Mouse (Mus musculus): ENCODE results near the gene Rcsd1. TPM values are rescaled to one million over a fixed set of nuclear protein-coding genes. Genes with fewer than 3 reads are reported as not detected.
A peak's percentile ranks its signal among the peaks of the same experiment; 100 is the strongest.

Rcsd1 gene
- total and polyA plus RNA-seq, 3 experiments, result 22.7 to 81.1 (median 35.7) TPM

DNA sequence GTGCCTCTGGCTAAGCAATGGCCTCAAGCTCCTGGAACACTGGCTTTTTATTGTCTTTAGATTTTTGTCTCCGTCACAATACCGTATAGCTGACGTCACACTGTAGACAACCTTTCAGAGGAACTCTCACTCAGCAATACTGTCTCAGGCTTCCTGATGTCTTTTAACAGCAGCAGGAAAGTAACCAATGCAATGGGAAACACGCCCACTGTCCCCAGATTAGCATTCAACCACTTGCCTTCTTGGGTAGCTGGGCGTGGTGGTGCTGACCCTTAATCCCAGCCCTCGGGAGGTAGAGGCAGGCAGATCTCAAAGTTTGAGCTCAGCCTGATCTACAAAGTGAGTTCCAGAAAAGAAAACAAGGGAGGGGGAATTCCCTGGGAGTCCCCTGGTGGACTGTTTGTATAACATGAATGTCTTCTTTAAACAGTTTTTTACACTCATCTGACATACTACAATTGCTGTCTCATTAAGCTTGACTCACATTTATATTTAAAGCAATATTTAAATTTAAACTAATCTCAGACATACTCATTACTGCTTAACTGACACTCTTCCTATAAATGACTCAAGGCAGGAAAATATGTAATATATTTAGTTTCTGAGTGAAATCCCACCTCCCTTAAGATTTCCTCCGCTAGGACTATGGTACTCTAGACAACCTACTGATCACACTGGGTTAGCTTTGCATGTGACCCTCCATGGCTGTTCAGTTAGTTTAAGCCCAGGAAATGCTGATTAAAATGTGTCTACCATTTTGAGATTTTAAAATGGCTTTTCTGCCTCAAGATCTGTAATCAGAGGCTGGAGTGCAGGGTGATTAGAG lies 99.8 kb downstream of the Rcsd1 start:
- Histone ChIP-seq H3K4me1 (ENCODE audit: control insufficient read depth in 1 of 2, insufficient read depth in 2 of 2) (peaks cover 6 to 47% of the 10 kb centered on the region in 2 experiments), H3K4me3 (replicated peaks in 1 of 3; ENCODE audit: low read depth in 2 of 3, low read length in 2 of 3, poor library complexity in 1 of 3) (peak overlapping the region in 1 of 3 experiments; percentile 6), H3K9me3 (replicated peaks; ENCODE audit: low read length) (no peaks in the 10 kb centered on the region), H3K27me3 (replicated peaks) (no peaks in the 10 kb centered on the region), H3K9ac (ENCODE audit: insufficient read depth, low read depth) (no peak overlapping the region), H3K27ac (ENCODE audit: insufficient read depth, low read depth) (no peak overlapping the region), H3K79me2 (replicated peaks; ENCODE audit: control insufficient read depth, extremely low read depth, insufficient read depth, poor library complexity, severe bottlenecking) (no peaks in the 10 kb centered on the region), H3K36me3 (replicated peaks in 1 of 2; ENCODE audit: control insufficient read depth in 1 of 2, insufficient read depth in 1 of 2, low read length in 1 of 2) (peaks cover 0 to 10% of the 10 kb centered on the region in 2 experiments), H3K4me2 (ENCODE audit: insufficient read depth, low read depth, poor library complexity, severe bottlenecking) (peak overlapping the region; percentile 40; the same call in 1 of the 2 replicates)
- dilution Hi-C loops (cut with MboI; ENCODE audit: extremely low pct_ligation_motif_present, extremely low pct_unique_long_range_greater_than_20kb, low sequenced_read_pairs) (no loop called here), in situ Hi-C loops (cut with MboI; ENCODE audit: low pct_ligation_motif_present, low pct_unique_long_range_greater_than_20kb, low sequenced_read_pairs) (no loop called here)
- TF ChIP-seq UBTF (IDR thresholded peaks at IDR 0.05; ENCODE audit: low read depth, low read length), result no peak
- TF ChIP-seq CTCF (conservative IDR thresholded peaks at IDR 0.05 in 1 of 2, IDR thresholded peaks at IDR 0.05 in 1 of 2; ENCODE audit: low read depth in 2 of 2, low read length in 2 of 2), result 0 out of 4 replicates have a peak, but pooled peaks of 1 of the 2 experiments have one; percentile 9
- no peak for TF ChIP-seq CHD1 (IDR thresholded peaks at IDR 0.05; ENCODE audit: low read depth, low read length)
- peak; percentile 35; the same call in 1 of the 2 replicates for TF ChIP-seq ELF1 (IDR thresholded peaks at IDR 0.05; ENCODE audit: low read depth, low read length)
- 0 out of 2 replicates have a peak, but pooled peaks have one; percentile 2 for TF ChIP-seq IRF4 (IDR thresholded peaks at IDR 0.05; ENCODE audit: low read depth, low read length)
- TF ChIP-seq KAT2A (IDR thresholded peaks at IDR 0.05; ENCODE audit: insufficient replicate concordance, low read length), result no peak
- DNase-seq (ENCODE audit: extremely low read depth), result peak; percentile 73

DNA sequence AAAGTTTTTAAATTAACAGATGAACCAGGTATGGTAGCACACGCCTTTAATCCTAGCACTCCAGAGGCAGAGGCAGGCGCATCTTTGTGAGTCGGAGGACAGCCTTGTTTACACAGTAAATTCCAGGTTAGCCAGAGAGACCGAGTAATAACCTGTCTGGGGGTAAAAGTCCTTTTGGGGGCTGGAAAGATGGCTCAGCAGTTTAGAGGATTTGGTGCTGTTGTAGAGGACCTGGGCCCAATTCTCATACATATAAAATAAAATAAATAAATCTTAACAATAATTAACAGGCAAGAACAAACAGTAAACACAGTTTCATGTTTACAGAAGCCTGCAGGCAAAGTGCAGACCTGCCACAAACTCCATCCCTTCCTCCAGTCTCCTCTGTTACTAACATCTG lies 100.7 kb downstream of the Rcsd1 start:
- H3K4me1 ChIP-seq (ENCODE audit: control insufficient read depth in 1 of 2, insufficient read depth in 2 of 2), result peaks cover 6 to 55% of the 10 kb centered on the region in 2 experiments
- dilution Hi-C loops (cut with MboI; ENCODE audit: extremely low pct_ligation_motif_present, extremely low pct_unique_long_range_greater_than_20kb, low sequenced_read_pairs), result no loop called here
- TF ChIP-seq TCF12 (IDR thresholded peaks at IDR 0.05; ENCODE audit: low read depth, low read length) (no peak), MXI1 (IDR thresholded peaks at IDR 0.05; ENCODE audit: low read depth, low read length) (no peak)
- no peaks in the 10 kb centered on the region for H3K79me2 ChIP-seq (replicated peaks; ENCODE audit: control insufficient read depth, extremely low read depth, insufficient read depth, poor library complexity, severe bottlenecking)
- H3K36me3 ChIP-seq (replicated peaks in 1 of 2; ENCODE audit: control insufficient read depth in 1 of 2, insufficient read depth in 1 of 2, low read length in 1 of 2), result peaks cover 0 to 16% of the 10 kb centered on the region in 2 experiments
- H3K9ac ChIP-seq (ENCODE audit: insufficient read depth, low read depth), result no peak overlapping the region
- H3K27ac ChIP-seq (ENCODE audit: insufficient read depth, low read depth), result no peak overlapping the region
- no peaks in the 10 kb centered on the region for H3K9me3 ChIP-seq (replicated peaks; ENCODE audit: low read length)
- H3K4me3 ChIP-seq (replicated peaks in 1 of 3; ENCODE audit: low read depth in 2 of 3, low read length in 2 of 3, poor library complexity in 1 of 3), result peak overlapping the region in 1 of 3 experiments; percentile 6
- in situ Hi-C loops (cut with MboI; ENCODE audit: low pct_ligation_motif_present, low pct_unique_long_range_greater_than_20kb, low sequenced_read_pairs), result no loop called here
- H3K27me3 ChIP-seq (replicated peaks), result no peaks in the 10 kb centered on the region
- no peak for DNase-seq (ENCODE audit: extremely low read depth)
- H3K4me2 ChIP-seq (ENCODE audit: insufficient read depth, low read depth, poor library complexity, severe bottlenecking), result no peak overlapping the region; the same call in 1 of the 2 replicates

DNA sequence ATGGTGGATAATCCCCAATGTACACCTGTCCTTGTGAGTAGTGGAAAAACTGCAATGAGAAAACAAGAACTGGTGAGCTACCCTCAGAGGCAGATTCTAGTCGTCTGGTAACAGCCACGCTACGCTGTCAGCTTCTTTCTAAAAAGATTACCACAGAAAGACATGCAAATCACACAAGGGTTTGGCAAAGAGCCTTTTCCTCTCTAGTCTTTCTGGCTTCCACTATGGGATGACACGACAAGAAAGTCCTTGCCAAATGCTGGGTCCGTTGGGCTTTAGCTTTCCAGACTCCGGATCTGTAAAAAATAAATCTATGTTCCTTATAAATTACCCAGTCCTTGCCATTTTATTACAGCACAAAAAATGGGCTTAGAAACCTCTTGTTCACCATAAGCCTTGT lies 103.8 kb downstream of the Rcsd1 start:
- H3K27me3 ChIP-seq (replicated peaks), result no peaks in the 10 kb centered on the region
- H3K4me3 ChIP-seq (replicated peaks in 1 of 3; ENCODE audit: low read depth in 2 of 3, low read length in 2 of 3, poor library complexity in 1 of 3), result no peak overlapping the region
- TF ChIP-seq KAT2A (IDR thresholded peaks at IDR 0.05; ENCODE audit: insufficient replicate concordance, low read length) (no peak), POLR2AphosphoS2 (IDR thresholded peaks at IDR 0.05; ENCODE audit: low read depth, low read length) (no peak), MYC (IDR thresholded peaks at IDR 0.05; ENCODE audit: low read depth, low read length) (no peak), CTCF (conservative IDR thresholded peaks at IDR 0.05 in 1 of 2, IDR thresholded peaks at IDR 0.05 in 1 of 2; ENCODE audit: low read depth in 2 of 2, low read length in 2 of 2) (no peak), ETS1 (conservative IDR thresholded peaks at IDR 0.05; ENCODE audit: low read depth, low read length) (peak; percentile 18; the same call in 1 of the 2 replicates), HCFC1 (IDR thresholded peaks at IDR 0.05; ENCODE audit: low read depth, low read length) (no peak)
- peaks cover 0 to 26% of the 10 kb centered on the region in 2 experiments for H3K36me3 ChIP-seq (replicated peaks in 1 of 2; ENCODE audit: control insufficient read depth in 1 of 2, insufficient read depth in 1 of 2, low read length in 1 of 2)
- dilution Hi-C loops (cut with MboI; ENCODE audit: extremely low pct_ligation_motif_present, extremely low pct_unique_long_range_greater_than_20kb, low sequenced_read_pairs), result no loop called here
- H3K27ac ChIP-seq (ENCODE audit: insufficient read depth, low read depth), result no peak overlapping the region
- H3K4me2 ChIP-seq (ENCODE audit: insufficient read depth, low read depth, poor library complexity, severe bottlenecking), result peak overlapping the region; percentile 40
- in situ Hi-C loops (cut with MboI; ENCODE audit: low pct_ligation_motif_present, low pct_unique_long_range_greater_than_20kb, low sequenced_read_pairs), result no loop called here
- no peaks in the 10 kb centered on the region for H3K79me2 ChIP-seq (replicated peaks; ENCODE audit: control insufficient read depth, extremely low read depth, insufficient read depth, poor library complexity, severe bottlenecking)
- H3K4me1 ChIP-seq (ENCODE audit: control insufficient read depth in 1 of 2, insufficient read depth in 2 of 2), result peaks cover 10 to 73% of the 10 kb centered on the region in 2 experiments
- peak; percentile 45 for DNase-seq (ENCODE audit: extremely low read depth)
- no peaks in the 10 kb centered on the region for H3K9me3 ChIP-seq (replicated peaks; ENCODE audit: low read length)
- no peak overlapping the region for H3K9ac ChIP-seq (ENCODE audit: insufficient read depth, low read depth)
